Mouse (Mus musculus): Measurements from ENCODE around the gene Cryab. TPM values are rescaled to one million over a fixed set of nuclear protein-coding genes. Genes with fewer than 3 reads are reported as not detected.

Cryab gene
- 16.1 and 19.3 TPM in 2 replicates for polyA plus RNA-seq (2012; rRNA removed)

GRCm38 (mm10) chr9:50751323-50751722 is at the start of gene Cryab:
TSS of gene Cryab (plus strand) at chr9:50751325.

GRCm38 (mm10) chr9:50738914-50739870 is 11.9 kb upstream of the Cryab start, which contains the start of gene Dixdc1:
TSS of gene Dixdc1 (minus strand) at chr9:50739517.

GRCm38 (mm10) chr9:50746214-50746677 is 4.9 kb upstream of the Cryab start, which contains the start of gene 2310030G06Rik:
TSS of gene 2310030G06Rik (minus strand) at chr9:50746536.

GRCm38 (mm10) chr9:50752054-50752602 is 1.0 kb downstream of the Cryab start, which contains the start of gene Hspb2:
TSS of gene Hspb2 (minus strand) at chr9:50752354.

GRCm38 (mm10) chr9:50768107-50769002 is 17.2 kb downstream of the Cryab start, which contains the start of gene Fdxacb1:
TSS of gene Fdxacb1 (plus strand) at chr9:50768236.

GRCm38 (mm10) chr9:50774991-50775612 is 24.0 kb downstream of the Cryab start, which contains the start of the genes Alg9 and 1110032A03Rik:
TSS of gene Alg9 (plus strand) at chr9:50775019.
TSS of gene 1110032A03Rik (minus strand) at chr9:50775520.

Other genes with a start within 250 kb of the Cryab start
- gene Pts, start 222.6 kb upstream of the Cryab start, polyA plus RNA-seq (2012; rRNA removed) = 76.7 and 86.3 TPM in 2 replicates
- gene Il18, start 196.5 kb upstream of the Cryab start, polyA plus RNA-seq (2012; rRNA removed) = 21.4 and 23.9 TPM in 2 replicates
- 0.55 and 0.57 TPM in 2 replicates for gene Bco2, start 196.1 kb upstream of the Cryab start, polyA plus RNA-seq (2012; rRNA removed)
- not detected in 2 replicates for gene Tex12, start 190.0 kb upstream of the Cryab start, polyA plus RNA-seq (2012; rRNA removed)
- gene Sdhd, start 147.5 kb upstream of the Cryab start, polyA plus RNA-seq (2012; rRNA removed) = 170 and 192 TPM in 2 replicates
- gene Timm8b, start 147.4 kb upstream of the Cryab start, polyA plus RNA-seq (2012; rRNA removed) = 424 and 466 TPM in 2 replicates
- gene Pih1d2, start 134.0 kb upstream of the Cryab start, polyA plus RNA-seq (2012; rRNA removed) = 3.7 and 4.0 TPM in 2 replicates
- 19.6 and 20.6 TPM in 2 replicates for gene Nkapd1, start 133.9 kb upstream of the Cryab start, polyA plus RNA-seq (2012; rRNA removed)
- gene Dlat, start 91.5 kb upstream of the Cryab start, polyA plus RNA-seq (2012; rRNA removed) = 34.1 and 40.0 TPM in 2 replicates
- gene Dixdc1, start 11.8 kb upstream of the Cryab start, polyA plus RNA-seq (2012; rRNA removed) = 38.1 and 39.0 TPM in 2 replicates
- gene 2310030G06Rik, start 4.8 kb upstream of the Cryab start, polyA plus RNA-seq (2012; rRNA removed) = 1.8 and 2.2 TPM in 2 replicates
- 1.3 and 4.1 TPM in 2 replicates for gene Hspb2, start 1.0 kb downstream of the Cryab start, polyA plus RNA-seq (2012; rRNA removed)
- gene Fdxacb1, start 16.9 kb downstream of the Cryab start, polyA plus RNA-seq (2012; rRNA removed) = 7.5 and 7.8 TPM in 2 replicates
- gene Alg9, start 23.7 kb downstream of the Cryab start, polyA plus RNA-seq (2012; rRNA removed) = 51.7 and 53.4 TPM in 2 replicates
- gene 1110032A03Rik, start 24.2 kb downstream of the Cryab start, polyA plus RNA-seq (2012; rRNA removed) = 45.9 and 48.9 TPM in 2 replicates
- 29.6 and 31.7 TPM in 2 replicates for gene Ppp2r1b, start 94.0 kb downstream of the Cryab start, polyA plus RNA-seq (2012; rRNA removed)